Mouse (Mus musculus): ENCODE measurements around the gene En2. TPM values are rescaled to one million over a fixed set of nuclear protein-coding genes. Genes with fewer than 3 reads are reported as not detected.

En2 gene
- polyA plus RNA-seq, 1 experiment from 2014 or later: not detected

GRCm38 (mm10) chr5:28167611-28168252 lies 2.2 kb downstream of the En2 start:
- Histone ChIP-seq H3K36me3 (ENCODE audit: control insufficient read depth, insufficient read depth) (no peaks in the 10 kb centered on the region), H3K4me3 (ENCODE audit: low read depth, low read length) (0 out of 2 replicates have a peak overlapping the region, but pooled peaks have one; percentile 16), H3K4me1 (ENCODE audit: control insufficient read depth, low read depth, low read length) (no peaks in the 10 kb centered on the region; the same call in 1 of the 2 replicates), H3K27me3 (ENCODE audit: control insufficient read depth, insufficient read depth, low read depth, low read length) (peaks cover 94% of the 10 kb centered on the region), H3K27ac (ENCODE audit: low read length) (no peak overlapping the region), H3K4me2 (ENCODE audit: low read depth, low read length) (0 out of 2 replicates have a peak overlapping the region, but pooled peaks have one; percentile 4), H3K9me3 (replicated peaks; ENCODE audit: control insufficient read depth, low read length) (no peaks in the 10 kb centered on the region), H3K9ac (ENCODE audit: low read depth, low read length) (no peak overlapping the region)
- WGBS (ENCODE audit: insufficient replicate concordance): under 1% methylated on average over 29 of the region's 29 CpGs
- ATAC-seq (ENCODE audit: low read depth): no peak

- Histone ChIP-seq H3K9ac (ENCODE audit: low read depth, low read length) (no peak overlapping the region), H3K27ac (ENCODE audit: low read length) (no peak overlapping the region), H3K4me2 (ENCODE audit: low read depth, low read length) (peak overlapping the region; percentile 4; the same call in 1 of the 2 replicates), H3K36me3 (ENCODE audit: control insufficient read depth, insufficient read depth) (no peaks in the 10 kb centered on the region), H3K27me3 (ENCODE audit: control insufficient read depth, insufficient read depth, low read depth, low read length) (peaks cover 95% of the 10 kb centered on the region), H3K4me3 (ENCODE audit: low read depth, low read length) (0 out of 2 replicates have a peak overlapping the region, but pooled peaks have one; percentile 16), H3K9me3 (replicated peaks; ENCODE audit: control insufficient read depth, low read length) (no peaks in the 10 kb centered on the region), H3K4me1 (ENCODE audit: control insufficient read depth, low read depth, low read length) (no peaks in the 10 kb centered on the region; the same call in 1 of the 2 replicates)
- 2% methylated on average over 36 of the region's 36 CpGs for WGBS (ENCODE audit: insufficient replicate concordance)
- no peak for ATAC-seq (ENCODE audit: low read depth)
Observed at GRCm38 (mm10) chr5:28168253-28169165, 3.0 kb downstream of the En2 start.

DNA sequence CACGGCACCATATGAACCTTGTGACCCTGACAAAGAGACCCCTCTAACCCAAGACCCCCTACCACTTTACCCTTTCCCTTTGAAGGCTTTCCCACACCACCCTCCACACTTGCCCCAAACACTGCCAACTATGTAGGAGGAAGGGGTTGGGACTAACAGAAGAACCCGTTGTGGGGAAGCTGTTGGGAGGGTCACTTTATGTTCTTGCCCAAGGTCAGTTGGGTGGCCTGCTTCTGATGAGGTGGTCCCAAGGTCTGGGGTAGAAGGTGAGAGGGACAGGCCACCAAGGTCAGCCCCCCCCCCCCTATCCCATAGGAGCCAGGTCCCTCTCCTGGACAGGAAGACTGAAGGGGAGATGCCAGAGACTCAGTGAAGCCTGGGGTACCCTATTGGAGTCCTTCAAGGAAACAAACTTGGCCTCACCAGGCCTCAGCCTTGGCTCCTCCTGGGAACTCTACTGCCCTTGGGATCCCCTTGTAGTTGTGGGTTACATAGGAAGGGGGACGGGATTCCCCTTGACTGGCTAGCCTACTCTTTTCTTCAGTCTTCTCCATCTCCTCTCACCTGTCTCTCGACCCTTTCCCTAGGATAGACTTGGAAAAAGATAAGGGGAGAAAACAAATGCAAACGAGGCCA lies 3.8 kb downstream of the En2 start:
- 7% methylated on average over 5 of the region's 5 CpGs for WGBS (ENCODE audit: insufficient replicate concordance)
- Histone ChIP-seq H3K4me1 (ENCODE audit: control insufficient read depth, low read depth, low read length) (no peaks in the 10 kb centered on the region; the same call in 1 of the 2 replicates), H3K27ac (ENCODE audit: low read length) (no peak overlapping the region), H3K9ac (ENCODE audit: low read depth, low read length) (no peak overlapping the region), H3K4me2 (ENCODE audit: low read depth, low read length) (no peak overlapping the region), H3K9me3 (replicated peaks; ENCODE audit: control insufficient read depth, low read length) (no peaks in the 10 kb centered on the region), H3K36me3 (ENCODE audit: control insufficient read depth, insufficient read depth) (no peaks in the 10 kb centered on the region), H3K27me3 (ENCODE audit: control insufficient read depth, insufficient read depth, low read depth, low read length) (peaks cover 95% of the 10 kb centered on the region), H3K4me3 (ENCODE audit: low read depth, low read length) (no peak overlapping the region)
- ATAC-seq (ENCODE audit: low read depth): no peak

GRCm38 (mm10) chr5:28170081-28170480 lies 4.6 kb downstream of the En2 start:
- Histone ChIP-seq H3K36me3 (ENCODE audit: control insufficient read depth, insufficient read depth) (no peaks in the 10 kb centered on the region), H3K9me3 (replicated peaks; ENCODE audit: control insufficient read depth, low read length) (no peaks in the 10 kb centered on the region), H3K27ac (ENCODE audit: low read length) (no peak overlapping the region), H3K4me1 (ENCODE audit: control insufficient read depth, low read depth, low read length) (no peaks in the 10 kb centered on the region; the same call in 1 of the 2 replicates), H3K27me3 (ENCODE audit: control insufficient read depth, insufficient read depth, low read depth, low read length) (peaks cover 95% of the 10 kb centered on the region), H3K9ac (ENCODE audit: low read depth, low read length) (no peak overlapping the region), H3K4me3 (ENCODE audit: low read depth, low read length) (no peak overlapping the region), H3K4me2 (ENCODE audit: low read depth, low read length) (no peak overlapping the region)
- ATAC-seq (ENCODE audit: low read depth): no peak
- WGBS (ENCODE audit: insufficient replicate concordance): 5% methylated on average over 17 of the region's 17 CpGs

- Histone ChIP-seq H3K4me3 (ENCODE audit: low read depth, low read length) (no peak overlapping the region), H3K27me3 (ENCODE audit: control insufficient read depth, insufficient read depth, low read depth, low read length) (peaks cover 95% of the 10 kb centered on the region), H3K27ac (ENCODE audit: low read length) (no peak overlapping the region), H3K4me2 (ENCODE audit: low read depth, low read length) (no peak overlapping the region), H3K4me1 (ENCODE audit: control insufficient read depth, low read depth, low read length) (no peaks in the 10 kb centered on the region; the same call in 1 of the 2 replicates), H3K9ac (ENCODE audit: low read depth, low read length) (no peak overlapping the region), H3K36me3 (ENCODE audit: control insufficient read depth, insufficient read depth) (no peaks in the 10 kb centered on the region), H3K9me3 (replicated peaks; ENCODE audit: control insufficient read depth, low read length) (no peaks in the 10 kb centered on the region)
- WGBS (ENCODE audit: insufficient replicate concordance): 4% methylated on average over 19 of the region's 19 CpGs
- no peak for ATAC-seq (ENCODE audit: low read depth)
Observed at GRCm38 (mm10) chr5:28170892-28171291, 5.4 kb downstream of the En2 start.

GRCm38 (mm10) chr5:28171667-28172066 lies 6.2 kb downstream of the En2 start:
- Histone ChIP-seq H3K36me3 (ENCODE audit: control insufficient read depth, insufficient read depth) (no peaks in the 10 kb centered on the region), H3K4me1 (ENCODE audit: control insufficient read depth, low read depth, low read length) (no peaks in the 10 kb centered on the region; the same call in 1 of the 2 replicates), H3K9me3 (replicated peaks; ENCODE audit: control insufficient read depth, low read length) (no peaks in the 10 kb centered on the region), H3K9ac (ENCODE audit: low read depth, low read length) (no peak overlapping the region), H3K4me2 (ENCODE audit: low read depth, low read length) (no peak overlapping the region), H3K27me3 (ENCODE audit: control insufficient read depth, insufficient read depth, low read depth, low read length) (peaks cover 95% of the 10 kb centered on the region), H3K27ac (ENCODE audit: low read length) (no peak overlapping the region), H3K4me3 (ENCODE audit: low read depth, low read length) (no peak overlapping the region)
- no peak for ATAC-seq (ENCODE audit: low read depth)
- 13% methylated on average over 5 of the region's 5 CpGs for WGBS (ENCODE audit: insufficient replicate concordance)

DNA sequence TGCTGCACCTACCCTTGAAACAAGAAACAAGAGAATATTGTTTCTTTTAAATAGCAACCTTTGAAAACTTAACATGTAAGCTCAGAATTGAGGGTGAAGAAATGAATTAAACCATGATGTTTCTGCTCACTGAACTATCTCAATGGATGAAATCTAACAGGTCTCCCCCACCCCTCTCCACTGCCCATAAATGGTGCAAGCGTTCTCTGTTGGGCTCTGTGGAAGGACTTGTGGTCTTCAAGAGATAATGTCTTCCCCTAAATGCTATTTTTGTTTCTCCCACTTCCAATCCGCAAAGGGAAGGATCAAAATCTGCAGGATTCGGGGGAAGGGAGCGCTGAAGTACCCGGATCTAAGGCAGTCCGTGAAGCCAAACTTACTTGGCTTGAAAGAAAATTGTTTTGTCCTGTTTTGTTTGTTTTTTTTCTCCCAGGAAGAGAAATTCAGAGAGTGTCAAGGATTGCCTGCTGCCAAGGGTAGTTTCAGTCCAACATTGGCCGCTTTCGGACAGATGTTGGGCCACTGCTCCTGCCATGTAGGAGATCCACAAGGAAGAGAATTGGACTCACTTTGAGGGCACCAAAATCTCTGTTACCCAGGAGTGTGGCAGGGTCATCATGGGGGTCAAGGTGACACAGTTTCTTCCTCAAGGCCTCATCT lies 6.9 kb downstream of the En2 start:
- no peak overlapping the region for H3K27ac ChIP-seq (ENCODE audit: low read length)
- WGBS (ENCODE audit: insufficient replicate concordance): 6% methylated on average over 8 of the region's 8 CpGs
- no peak overlapping the region for H3K4me2 ChIP-seq (ENCODE audit: low read depth, low read length)
- H3K4me1 ChIP-seq (ENCODE audit: control insufficient read depth, low read depth, low read length): no peaks in the 10 kb centered on the region; the same call in 1 of the 2 replicates
- no peaks in the 10 kb centered on the region for H3K9me3 ChIP-seq (replicated peaks; ENCODE audit: control insufficient read depth, low read length)
- H3K36me3 ChIP-seq (ENCODE audit: control insufficient read depth, insufficient read depth): no peaks in the 10 kb centered on the region
- ATAC-seq (ENCODE audit: low read depth): no peak
- no peak overlapping the region for H3K4me3 ChIP-seq (ENCODE audit: low read depth, low read length)
- no peak overlapping the region for H3K9ac ChIP-seq (ENCODE audit: low read depth, low read length)
- H3K27me3 ChIP-seq (ENCODE audit: control insufficient read depth, insufficient read depth, low read depth, low read length): peaks cover 94% of the 10 kb centered on the region

DNA sequence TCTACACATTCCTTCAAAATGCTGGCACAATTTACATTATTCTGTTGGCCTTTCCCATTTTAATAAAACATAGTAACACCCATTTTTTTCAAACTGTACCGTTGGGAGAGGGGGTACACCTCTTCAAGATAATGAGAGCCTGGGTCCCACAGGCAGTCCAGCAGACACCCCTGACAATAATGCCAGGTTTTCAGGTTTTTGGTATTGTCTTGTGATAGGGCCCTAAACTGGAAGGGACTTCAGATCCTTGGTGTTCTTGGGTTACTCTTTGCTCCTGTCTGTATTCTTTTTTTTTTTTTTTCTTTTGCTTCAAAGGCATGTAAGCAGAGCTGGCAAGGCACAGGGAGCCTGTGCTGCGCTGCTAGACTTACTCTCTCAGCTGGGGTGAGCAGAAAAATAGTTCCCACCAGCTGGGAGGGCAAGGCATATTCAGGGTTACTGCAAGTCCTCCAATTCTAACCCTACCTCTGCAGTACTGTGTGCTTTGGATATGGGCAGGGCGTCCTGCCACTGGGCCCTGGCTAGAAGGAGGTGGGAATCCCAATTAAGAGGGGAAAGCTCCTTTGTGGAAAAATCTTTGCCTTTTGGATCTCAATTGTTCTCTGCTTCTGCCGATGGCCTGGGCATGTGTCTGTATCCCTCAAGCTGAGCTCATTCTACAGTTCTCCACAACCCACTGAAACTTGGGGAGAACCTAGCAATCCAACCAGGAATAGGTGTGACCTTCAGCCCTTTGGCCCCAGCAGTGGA lies 7.6 kb downstream of the En2 start:
- no peak overlapping the region for H3K9ac ChIP-seq (ENCODE audit: low read depth, low read length)
- no peak overlapping the region for H3K27ac ChIP-seq (ENCODE audit: low read length)
- H3K4me2 ChIP-seq (ENCODE audit: low read depth, low read length): no peak overlapping the region
- 5% methylated on average over 4 of the region's 4 CpGs for WGBS (ENCODE audit: insufficient replicate concordance)
- H3K4me3 ChIP-seq (ENCODE audit: low read depth, low read length): no peak overlapping the region
- no peaks in the 10 kb centered on the region for H3K9me3 ChIP-seq (replicated peaks; ENCODE audit: control insufficient read depth, low read length)
- H3K4me1 ChIP-seq (ENCODE audit: control insufficient read depth, low read depth, low read length): no peaks in the 10 kb centered on the region; the same call in 1 of the 2 replicates
- H3K36me3 ChIP-seq (ENCODE audit: control insufficient read depth, insufficient read depth): no peaks in the 10 kb centered on the region
- H3K27me3 ChIP-seq (ENCODE audit: control insufficient read depth, insufficient read depth, low read depth, low read length): peaks cover 90% of the 10 kb centered on the region
- ATAC-seq (ENCODE audit: low read depth): no peak

Data from liver, embryonic 16.5 days (tissue).